Mouse (Mus musculus) liver, embryonic 16.5 days (tissue): ENCODE measurements around the gene Gm10750. TPM values are rescaled to one million over a fixed set of nuclear protein-coding genes. Genes with fewer than 3 reads are reported as not detected.
"Not testable (repeated sequence)": the region's sequence is repeated elsewhere in the genome, so short reads cannot be mapped to it uniquely, and the experiment has no call there.

ENCODE experiments used
- ATAC-seq: fragments of 200-750 bp; cut with Nextera tagmentation; 2 replicates; pipeline ENCODE4 v1.8.0; 2017; ENCODE audit warnings: low read depth, mild to moderate bottlenecking, moderate number of reproducible peaks, moderate library complexity
- H3K27ac ChIP-seq: fragments of 300-500 bp; sonication (generic); 2 replicates; pipeline ENCODE4 v1.5.1; 2014; ENCODE audit warnings: mild to moderate bottlenecking, low read length
- H3K27me3 ChIP-seq: fragments of 300-500 bp; sonication (generic); 2 replicates; pipeline ENCODE4 v1.6.1; 2014; ENCODE audit warnings: low read depth, low read length, mixed read lengths; ENCODE audit not compliant: control insufficient read depth, insufficient read depth
- H3K36me3 ChIP-seq: fragments of 300-500 bp; sonication (generic); 2 replicates; pipeline ENCODE4 v1.6.1; 2014; ENCODE audit warnings: mild to moderate bottlenecking; ENCODE audit not compliant: control insufficient read depth, insufficient read depth
- H3K4me1 ChIP-seq: fragments of 300-500 bp; sonication (generic); 2 replicates; pipeline ENCODE4 v1.6.1; 2014; ENCODE audit warnings: low read depth, low read length, mixed read lengths; ENCODE audit not compliant: control insufficient read depth
- H3K4me2 ChIP-seq: fragments of 300-500 bp; sonication (generic); 2 replicates; pipeline ENCODE4 v1.6.1; 2014; ENCODE audit warnings: low read depth, low read length, mixed read lengths
- H3K4me3 ChIP-seq: fragments of 300-500 bp; sonication (generic); 2 replicates; pipeline ENCODE4 v1.5.1; 2014; ENCODE audit warnings: low read depth, mild to moderate bottlenecking, low read length
- H3K9ac ChIP-seq: fragments of 300-500 bp; sonication (generic); 2 replicates; pipeline ENCODE4 v1.6.1; 2014; ENCODE audit warnings: low read depth, low read length
- H3K9me3 ChIP-seq: fragments of 300-500 bp; sonication (generic); replicated peaks from 2 replicates; pipeline ENCODE4 v1.6.1; 2016; ENCODE audit warnings: low read length; ENCODE audit not compliant: control insufficient read depth
- WGBS: fragments of 180-500 bp; shearing (Covaris S2); extraction: QIAGEN DNeasy Blood & Tissue Kit; methylation state at CpG from one replicate; pipeline ENCODE4 v1.1.7; 2014; ENCODE audit not compliant: insufficient replicate concordance; 5-methylcytosine and 5-hydroxymethylcytosine counted together
- polyA plus RNA-seq: library from polyadenylated mRNA; unstranded; fragments of >200 nt; fragmentation: Nextera tagmentation; extraction: Ambion mirVana; gene quantifications from 2 replicates; pipeline ENCODE4 v1.2.1, GENCODE M21; 2015

Gm10750 gene
- polyA plus RNA-seq = not detected in 2 replicates

DNA sequence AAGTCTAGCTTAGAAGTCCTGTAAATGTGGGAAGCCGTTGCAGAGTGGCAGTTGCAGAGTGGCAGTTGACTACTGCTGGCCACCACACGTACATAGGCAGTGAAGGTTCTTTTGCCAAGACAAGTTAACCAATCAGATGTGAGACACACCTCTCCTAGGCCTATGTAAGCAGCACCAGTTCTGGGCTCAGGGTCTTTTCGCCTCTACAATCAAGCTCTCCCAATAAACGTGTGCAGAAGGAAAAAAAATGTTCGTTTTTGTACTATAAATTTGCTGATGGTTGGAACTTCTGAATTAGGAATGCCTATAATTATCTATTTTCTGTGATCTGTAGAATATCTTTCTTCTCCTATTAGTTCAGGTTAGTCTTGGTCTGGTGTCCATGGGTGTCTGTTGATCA is at the start of gene Gm10750:
TSS of gene Gm10750 (minus strand) at position 101 of the 400 bp plus-strand sequence.
- H3K4me3 ChIP-seq, H3K4me2 ChIP-seq, H3K4me1 ChIP-seq, H3K9ac ChIP-seq, H3K9me3 ChIP-seq, H3K36me3 ChIP-seq, H3K27me3 ChIP-seq, H3K27ac ChIP-seq, ATAC-seq: not testable (repeated sequence)
- 43% methylated on average over 5 of the region's 5 CpGs for WGBS

DNA sequence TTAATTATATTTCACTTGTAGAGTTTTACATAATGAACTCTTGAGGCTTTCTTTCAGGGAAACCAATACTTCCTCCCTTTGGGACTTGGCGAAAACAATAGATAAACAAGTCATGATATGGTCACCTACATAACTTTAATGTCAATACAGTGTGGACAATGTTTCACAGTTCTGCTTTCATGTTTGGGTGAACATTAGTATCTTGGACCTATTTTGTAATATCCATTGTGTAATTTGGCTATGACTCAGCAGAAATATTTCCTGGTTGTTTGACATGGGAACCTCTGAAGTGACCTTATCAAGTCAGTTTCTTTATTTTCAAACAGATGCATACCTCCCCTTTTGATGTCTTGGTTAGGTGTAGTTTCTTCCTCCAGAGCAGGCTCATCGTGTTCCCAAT is 12.2 kb downstream of the Gm10750 start:
- no peaks in the 10 kb centered on the region for H3K4me1 ChIP-seq
- H3K9me3 ChIP-seq = no peaks in the 10 kb centered on the region
- WGBS = 56% methylated on average over 2 of the region's 2 CpGs
- no peaks in the 10 kb centered on the region for H3K27me3 ChIP-seq
- no peak overlapping the region for H3K9ac ChIP-seq
- H3K27ac ChIP-seq = no peak overlapping the region
- H3K4me2 ChIP-seq = no peak overlapping the region
- no peak for ATAC-seq
- no peaks in the 10 kb centered on the region for H3K36me3 ChIP-seq
- no peak overlapping the region for H3K4me3 ChIP-seq

DNA sequence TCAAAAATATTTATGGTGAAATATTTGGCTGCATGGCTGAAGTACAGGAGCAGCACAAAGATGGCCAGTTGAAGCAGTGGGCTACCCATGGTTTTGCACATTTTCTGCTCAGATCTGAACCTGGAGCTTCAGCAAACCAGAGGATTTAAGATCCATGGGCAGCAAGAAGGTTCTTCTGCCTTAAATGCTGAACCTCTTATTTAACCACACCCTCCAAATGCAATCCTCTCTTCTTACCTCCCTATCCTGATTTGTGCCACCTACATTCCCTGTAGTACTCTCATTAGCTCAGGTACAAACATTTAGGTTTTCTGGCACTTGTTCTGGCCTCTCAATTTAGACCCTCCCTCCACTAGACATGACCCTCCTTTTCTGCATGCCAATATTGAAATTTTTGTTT is 13.9 kb downstream of the Gm10750 start, which contains the start of gene Gm1330:
TSS of gene Gm1330 (minus strand) at position 101 of the 400 bp plus-strand sequence.
- Histone ChIP-seq H3K9me3 (no peaks in the 10 kb centered on the region), H3K9ac (no peak within 1 kb of the TSS), H3K27ac (no peak within 1 kb of the TSS), H3K4me1 (no peaks in the 10 kb centered on the region), H3K4me3 (no peak within 1 kb of the TSS), H3K4me2 (no peak within 1 kb of the TSS), H3K27me3 (no peaks in the 10 kb centered on the region), H3K36me3 (no peaks in the 10 kb centered on the region)
- no peak for ATAC-seq

DNA sequence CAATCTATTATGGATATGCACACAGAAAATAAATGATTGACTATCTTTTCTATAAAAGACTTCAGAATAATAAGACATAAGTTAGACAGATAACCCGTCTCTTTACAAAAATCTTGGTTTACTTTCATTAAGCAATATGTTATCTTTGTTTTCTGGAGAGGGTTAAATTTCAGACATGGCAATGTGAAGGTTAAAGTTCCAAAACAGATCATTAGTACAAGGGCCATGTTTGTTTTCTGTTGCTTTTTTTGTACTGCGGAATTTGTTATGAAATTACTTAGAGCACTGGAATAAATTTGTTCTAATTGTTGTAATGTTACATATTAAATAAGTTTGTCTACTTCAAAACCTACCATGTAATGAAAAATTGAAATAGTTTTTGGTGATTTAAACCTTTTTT is 21.9 kb downstream of the Gm10750 start:
- H3K9ac ChIP-seq = no peak overlapping the region
- H3K4me1 ChIP-seq = no peaks in the 10 kb centered on the region
- no peak for ATAC-seq
- no peak overlapping the region for H3K4me2 ChIP-seq
- H3K4me3 ChIP-seq = no peak overlapping the region
- H3K27ac ChIP-seq = no peak overlapping the region
- WGBS = 67% methylated on average over 2 of the region's 2 CpGs
- H3K9me3 ChIP-seq = no peaks in the 10 kb centered on the region
- H3K36me3 ChIP-seq = no peaks in the 10 kb centered on the region
- no peaks in the 10 kb centered on the region for H3K27me3 ChIP-seq

Other genes starting within 250 kb of the Gm10750 start
- gene Cst11, start 245.7 kb downstream of the Gm10750 start, polyA plus RNA-seq = not detected in 2 replicates
- gene 8030411F24Rik, start 235.2 kb downstream of the Gm10750 start, polyA plus RNA-seq = not detected in 2 replicates
- not detected in 2 replicates for gene Cst12, start 227.9 kb downstream of the Gm10750 start, polyA plus RNA-seq
- gene Cst8, start 218.5 kb downstream of the Gm10750 start, polyA plus RNA-seq = 0.43 and 0.79 TPM in 2 replicates
- gene Cst13, start 197.2 kb downstream of the Gm10750 start, polyA plus RNA-seq = not detected in 2 replicates
- gene Cst9, start 182.1 kb downstream of the Gm10750 start, polyA plus RNA-seq = not detected in 2 replicates
- not detected in 2 replicates for gene 9230104L09Rik, start 152.2 kb downstream of the Gm10750 start, polyA plus RNA-seq
- gene Cst3, start 141.5 kb downstream of the Gm10750 start, polyA plus RNA-seq = 179 and 183 TPM in 2 replicates
- not detected in 2 replicates for gene Gm1330, start 14.0 kb downstream of the Gm10750 start, polyA plus RNA-seq